Mouse (Mus musculus) natural killer cell, adult 2 months (primary cell): ENCODE measurements at regions not wholly inside any gene's neighbourhood (a gene's known extent, or its start where the extent isn't known, plus 50 kb on each side); places are given as distances from the start of the nearest gene placed in this dataset.

Experiments
- DNase-seq, 2 experiments: peaks; one replicate each; pipeline ENCODE4 v3.0.0; 2022; ENCODE audit warnings: low spot score in 2 of 2

- DNase-seq: no peak
These were observed 101.3 kb downstream of the Tmco5 start for GRCm38 (mm10) chr2:116979561-116980391.

DNA sequence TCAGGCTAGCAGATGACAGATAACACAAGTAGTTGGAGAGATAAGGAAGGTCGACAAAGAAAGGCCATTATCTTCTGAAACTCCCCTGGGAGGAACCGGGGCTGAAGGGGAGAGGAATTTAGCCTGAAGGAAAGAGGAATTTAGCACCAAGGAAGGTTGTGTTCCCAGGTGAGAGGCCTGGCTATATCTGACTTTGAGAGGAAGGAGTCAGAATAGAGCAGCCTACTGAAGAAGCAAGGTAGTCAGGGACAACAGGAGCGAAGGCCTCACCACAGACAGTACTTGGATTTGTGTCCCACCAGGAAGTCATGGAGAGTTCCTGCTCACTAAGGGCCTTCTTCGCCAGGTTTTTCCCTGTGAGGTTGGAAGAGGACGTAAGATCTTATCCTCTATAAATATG lies 102.2 kb downstream of the Tmco5 start:
- DNase-seq: no peak

- no peak for DNase-seq
These were observed 104.9 kb downstream of the Tmco5 start for GRCm38 (mm10) chr2:116983351-116983750.

DNA sequence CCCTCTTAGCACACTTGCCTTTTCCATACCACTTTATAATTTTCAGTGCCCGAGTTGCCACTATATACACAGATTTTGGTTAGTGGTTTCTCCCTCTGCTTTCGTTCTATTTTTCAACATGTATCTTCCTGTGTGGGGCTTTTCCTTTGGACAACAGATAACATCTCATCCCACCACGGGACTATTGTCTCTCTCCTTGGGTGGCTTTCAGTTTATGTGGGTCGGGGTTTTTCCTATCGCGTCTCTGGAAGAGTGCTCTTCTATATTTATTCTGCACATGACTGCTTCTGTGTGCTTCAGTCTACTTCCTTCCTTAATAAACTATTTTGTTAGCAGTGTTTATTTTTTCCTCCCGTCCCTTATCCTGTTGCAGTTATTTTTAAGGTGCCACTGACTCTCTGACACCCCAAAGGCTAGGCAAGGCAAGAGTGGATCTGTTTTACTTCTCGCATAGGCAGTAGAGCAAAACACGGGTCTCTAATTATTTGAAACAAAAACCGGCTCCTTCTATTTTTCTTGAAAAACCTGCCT lies 105.4 kb downstream of the Tmco5 start:
- DNase-seq: no peak

- DNase-seq: no peak
These were observed 106.1 kb downstream of the Tmco5 start for GRCm38 (mm10) chr2:116984597-116984996.

DNA sequence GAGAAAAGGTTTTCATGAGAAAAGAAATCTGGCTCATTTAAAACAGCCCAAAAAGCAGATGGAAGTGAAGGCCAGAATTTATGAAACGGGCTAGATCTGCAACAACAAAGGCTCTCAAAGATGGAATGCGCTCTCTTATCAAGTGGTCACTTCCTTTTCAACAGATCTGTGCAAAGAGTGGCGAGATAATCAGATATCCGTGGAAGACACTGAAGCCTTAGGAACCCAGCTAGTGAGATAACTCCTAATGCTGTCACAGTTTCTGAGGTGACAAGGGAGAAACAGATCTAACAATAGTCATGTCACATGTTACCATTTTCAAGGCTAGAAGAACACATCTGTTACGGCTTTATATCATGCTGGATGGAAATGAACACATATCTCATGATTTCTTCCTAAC lies 107.1 kb downstream of the Tmco5 start:
- DNase-seq: no peak

DNA sequence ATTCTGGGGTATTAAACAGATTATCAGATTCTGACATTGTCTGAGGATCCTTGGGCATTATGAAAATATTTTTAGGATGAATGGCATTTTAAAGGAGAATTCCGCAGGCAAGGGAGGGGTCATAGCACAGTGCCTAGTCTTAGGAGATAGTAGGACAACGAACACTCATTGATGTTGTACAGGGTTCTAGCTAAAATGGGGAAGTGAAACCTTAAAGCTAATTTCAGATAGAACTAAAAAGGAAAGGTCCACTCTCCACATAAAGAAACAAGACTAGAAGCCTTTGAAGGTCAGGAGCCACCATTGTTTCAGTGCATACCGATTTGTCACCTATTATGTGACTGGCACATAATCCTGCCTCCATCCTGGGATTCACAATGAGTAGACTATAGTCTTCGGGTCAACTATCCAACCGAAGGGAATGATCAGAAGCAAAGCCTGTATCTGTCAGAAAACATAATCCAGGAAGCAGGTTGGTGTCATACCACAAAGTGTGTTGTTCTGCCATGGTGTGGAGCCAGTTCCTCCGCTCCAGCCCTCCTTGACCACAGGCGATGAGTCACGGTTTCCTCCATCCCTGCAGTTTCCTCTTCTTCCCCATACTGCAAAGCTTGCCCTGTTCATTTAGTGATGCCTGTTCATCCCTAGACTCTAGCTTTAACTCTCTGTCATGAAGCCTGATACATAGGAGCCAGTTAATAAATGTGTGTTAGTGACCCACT lies 110.6 kb downstream of the Tmco5 start:
- DNase-seq: peak; percentile 7 to 33

- no peak for DNase-seq
These were observed 111.6 kb downstream of the Tmco5 start for GRCm38 (mm10) chr2:116990106-116990505.

GRCm38 (mm10) chr2:116991561-116992042 lies 113.1 kb downstream of the Tmco5 start:
- no peak for DNase-seq

DNA sequence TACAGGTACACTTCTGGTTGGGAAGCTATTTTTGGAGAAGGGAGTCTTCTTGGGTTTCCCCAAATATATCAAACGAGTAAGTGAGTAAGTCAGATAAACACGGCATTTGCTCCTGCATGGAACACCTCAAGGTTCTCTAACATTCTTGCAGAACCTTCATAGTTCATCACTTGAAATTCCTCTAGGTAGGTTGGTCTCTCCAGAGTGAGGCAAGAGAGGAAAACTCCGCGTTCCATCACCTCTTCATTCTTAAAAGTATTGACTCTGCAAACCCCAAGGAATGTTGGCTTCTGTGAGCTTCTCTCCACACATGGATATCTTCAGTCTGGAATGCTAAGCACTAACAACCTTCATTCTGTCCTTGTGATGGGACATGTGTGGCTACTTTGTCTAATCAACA lies 115.2 kb downstream of the Tmco5 start:
- DNase-seq: no peak

DNA sequence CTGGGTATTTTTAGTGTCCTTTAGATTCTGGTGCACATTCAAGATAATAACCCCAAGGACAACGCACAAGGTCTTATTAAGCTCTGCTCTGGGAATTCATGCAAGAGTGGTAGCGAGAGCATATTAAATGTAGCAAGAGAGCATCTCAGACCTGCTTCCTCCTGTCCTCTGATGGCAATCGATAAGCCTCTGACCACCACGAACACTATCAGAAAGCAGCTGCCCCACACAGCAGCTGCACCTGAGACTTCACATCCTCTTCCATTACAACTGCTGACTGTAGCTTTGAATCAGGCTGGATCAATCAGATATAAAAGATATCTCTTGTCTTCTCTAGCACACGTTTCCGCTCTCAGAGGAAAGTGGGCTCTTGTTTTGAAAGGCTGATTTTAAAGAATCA lies 117.8 kb downstream of the Tmco5 start:
- DNase-seq: no peak

- peak in 1 of 2 experiments; percentile 11 for DNase-seq
These were observed 120.3 kb downstream of the Tmco5 start for GRCm38 (mm10) chr2:116998822-116999221.

GRCm38 (mm10) chr2:116999592-116999991 lies 121.1 kb downstream of the Tmco5 start:
- no peak for DNase-seq

DNA sequence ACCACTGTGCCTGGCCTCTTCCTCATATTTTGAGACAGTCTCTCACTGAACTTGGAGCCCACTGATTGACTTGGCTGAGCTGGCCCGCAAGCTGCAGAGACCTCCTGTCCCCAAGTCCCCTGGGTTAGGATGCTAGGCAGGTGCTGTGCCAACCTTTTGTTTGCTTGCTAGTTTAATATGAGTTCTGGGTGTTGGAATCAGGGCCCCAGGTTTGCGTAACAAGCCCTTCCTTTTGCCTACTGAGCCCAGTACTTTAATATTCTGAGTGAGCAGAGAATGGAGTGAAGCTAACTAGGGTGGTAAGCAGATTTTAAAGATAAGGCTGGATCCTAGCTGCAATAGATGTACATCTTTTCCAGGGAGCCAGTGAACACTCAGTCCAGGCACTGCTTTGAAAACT lies 117.2 kb upstream of the Spred1 start:
- no peak for DNase-seq

DNA sequence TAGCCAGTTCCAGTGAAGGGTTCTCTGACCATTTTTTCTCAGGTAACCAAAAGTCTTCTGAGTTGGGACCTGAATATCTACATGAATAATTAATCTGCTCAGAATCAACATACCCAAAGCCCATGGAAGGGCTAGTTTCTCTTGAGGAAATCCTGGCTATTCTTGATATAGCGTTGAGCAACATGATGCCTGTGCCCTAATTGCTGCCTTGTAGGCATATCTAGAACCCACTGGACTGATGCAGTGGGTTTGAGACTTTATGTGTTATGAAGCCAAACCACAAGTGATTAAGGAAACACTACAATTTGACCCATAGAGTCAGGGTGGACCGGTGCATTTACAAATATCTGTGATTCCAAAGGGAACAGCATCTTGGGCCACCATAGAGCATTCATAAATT lies 114.3 kb upstream of the Spred1 start:
- DNase-seq: no peak

GRCm38 (mm10) chr2:117008922-117009321 lies 112.3 kb upstream of the Spred1 start:
- DNase-seq: no peak

DNA sequence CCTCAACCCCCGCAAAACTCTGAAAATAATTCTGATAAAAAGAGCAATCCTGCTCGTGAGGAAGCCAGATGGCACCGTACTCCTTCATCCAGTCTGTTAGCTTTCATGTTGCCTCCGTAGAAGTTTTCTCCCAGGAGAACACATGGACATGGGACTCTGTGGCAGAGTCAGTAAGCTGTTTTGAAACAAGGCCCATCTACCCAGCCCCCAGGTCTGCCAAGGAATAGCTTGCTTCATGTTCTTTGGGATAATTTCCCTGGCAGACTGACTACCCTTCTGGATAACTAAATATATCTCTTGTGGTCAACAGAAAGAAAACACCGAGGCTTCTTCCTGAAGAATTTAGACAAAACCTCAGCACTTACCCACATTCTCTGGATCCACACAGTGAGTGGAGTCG lies 111.2 kb upstream of the Spred1 start:
- DNase-seq: no peak

GRCm38 (mm10) chr2:117010942-117011341 lies 110.2 kb upstream of the Spred1 start:
- no peak for DNase-seq

DNA sequence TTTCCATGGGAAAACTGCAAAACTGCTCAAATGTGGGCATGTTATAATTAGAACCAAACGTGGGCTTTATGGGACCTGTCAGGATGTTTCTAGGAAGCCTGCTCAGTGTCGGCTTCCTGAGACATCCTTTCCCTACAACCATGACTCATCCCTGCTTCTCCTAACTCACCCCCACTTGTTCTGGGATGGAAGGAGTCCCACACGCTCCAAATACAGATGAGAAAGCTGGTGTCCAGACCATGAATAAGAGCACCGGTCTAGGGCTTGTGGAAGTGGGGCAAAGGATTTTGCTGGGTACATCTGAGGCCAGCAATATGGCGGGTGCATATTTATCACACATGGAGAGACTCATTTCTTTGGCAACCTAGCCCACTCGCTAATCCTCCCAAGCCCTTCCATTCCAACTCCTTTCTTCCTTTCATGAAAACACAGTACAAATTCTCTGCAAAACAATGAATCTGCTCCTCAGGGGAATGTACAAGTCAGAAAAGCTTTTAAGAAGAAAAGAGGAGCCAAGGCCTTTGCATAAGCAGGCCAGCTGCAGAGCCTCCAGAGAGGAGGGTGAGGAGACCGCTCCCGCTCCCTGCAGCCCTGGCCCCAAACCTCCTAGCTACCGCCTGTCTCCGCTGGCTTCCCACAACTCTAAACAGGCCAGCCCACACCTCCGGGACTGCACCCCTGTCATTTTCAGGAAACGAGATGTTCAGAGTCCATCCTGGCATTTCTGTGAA lies 103.1 kb upstream of the Spred1 start:
- no peak for DNase-seq

- no peak for DNase-seq
These were observed 102.1 kb upstream of the Spred1 start for GRCm38 (mm10) chr2:117018917-117019538.

DNA sequence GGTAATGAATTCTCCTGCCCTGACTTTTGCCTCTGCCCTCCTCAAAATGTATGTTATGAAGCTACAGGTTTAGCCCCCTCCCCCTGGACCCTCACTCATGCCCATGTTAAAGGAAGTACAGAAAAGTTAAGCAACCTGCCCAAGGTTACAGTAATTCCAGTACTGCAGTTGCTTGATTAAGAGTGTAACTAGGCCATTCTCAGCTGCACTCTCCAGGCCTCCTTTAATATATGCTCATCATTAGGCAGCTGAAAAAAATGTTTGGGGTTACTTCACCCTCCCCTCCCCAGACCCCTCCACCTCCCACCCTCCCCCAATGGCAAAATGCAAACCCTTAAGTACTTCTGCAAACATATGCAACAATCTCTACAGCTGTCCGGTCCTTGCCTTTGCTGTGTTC lies 101.6 kb upstream of the Spred1 start:
- no peak for DNase-seq

DNA sequence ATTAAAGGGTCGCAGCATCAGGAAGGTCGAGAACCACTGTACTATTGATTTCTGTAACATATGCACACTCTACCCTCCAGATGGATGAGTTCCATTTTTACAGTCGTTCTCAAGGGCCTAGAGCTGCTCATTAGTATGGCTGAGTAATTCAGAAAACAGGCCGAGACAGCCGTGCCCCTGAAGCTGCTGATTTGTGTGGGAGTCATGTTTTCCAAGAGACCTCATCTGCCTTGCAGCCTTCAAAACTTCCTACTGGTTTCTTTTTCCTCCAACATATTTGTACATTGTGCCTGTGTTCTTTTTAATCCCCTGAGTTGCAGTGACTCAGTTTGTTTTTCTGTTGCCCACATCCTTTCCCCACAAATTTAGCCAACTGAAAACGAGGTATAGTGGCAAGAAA lies 99.4 kb upstream of the Spred1 start:
- DNase-seq: no peak
